Mouse (Mus musculus) brown adipose tissue, adult 24 weeks (tissue): Measurements from ENCODE around the gene Olfr739. TPM values are rescaled to one million over a fixed set of nuclear protein-coding genes. Genes with fewer than 3 reads are reported as not detected.

Experiments
- H3K27ac ChIP-seq: fragments of 200-500 bp; replicated peaks from 2 replicates; pipeline ENCODE4 v1.5.1; 2012; ENCODE audit warnings: low read depth, mild to moderate bottlenecking, low read length
- H3K4me1 ChIP-seq: fragments of 200-500 bp; 2 replicates; pipeline ENCODE4 v1.6.1; 2012; ENCODE audit warnings: low read length, mixed read lengths; ENCODE audit not compliant: control insufficient read depth, insufficient read depth, insufficient read length
- H3K4me3 ChIP-seq: fragments of 200-500 bp; 2 replicates; pipeline ENCODE4 v1.5.1; 2012; ENCODE audit warnings: low read depth, mild to moderate bottlenecking, low read length, moderate library complexity; ENCODE audit not compliant: insufficient read depth
- polyA plus RNA-seq: library from polyadenylated mRNA; stranded (reverse); fragments of >200 nt; gene quantifications from 2 replicates; pipeline ENCODE4 v1.2.4, GENCODE M21; 2012; ENCODE audit not compliant: missing spikeins, insufficient read depth, insufficient read length

Olfr739 gene
- polyA plus RNA-seq: not detected in 2 replicates

DNA sequence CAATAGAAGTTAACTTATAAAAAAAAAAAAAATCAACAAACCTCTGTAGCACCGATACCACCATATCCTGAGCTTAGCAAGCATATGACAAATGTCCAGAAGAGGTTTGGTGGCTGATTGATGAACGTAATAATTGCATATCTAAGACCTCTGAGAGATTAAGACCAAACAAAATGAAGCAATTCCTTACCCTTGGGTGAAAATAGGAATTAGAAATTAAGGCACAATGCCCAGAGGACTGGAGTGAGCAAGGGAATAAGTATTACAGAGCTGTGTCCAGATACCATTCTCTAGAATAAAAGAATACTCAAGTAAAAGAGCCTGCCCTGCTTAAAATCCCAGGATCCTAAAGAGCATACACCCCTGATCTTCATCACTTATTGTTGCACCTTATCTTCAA, at the start of gene Olfr739:
Olfr739 (plus strand) TSS at position 301 of the 400 bp plus-strand sequence.
- no peak within 1 kb of the TSS for H3K27ac ChIP-seq
- H3K4me1 ChIP-seq: no peaks in the 10 kb centered on the region
- H3K4me3 ChIP-seq: no peak within 1 kb of the TSS

DNA sequence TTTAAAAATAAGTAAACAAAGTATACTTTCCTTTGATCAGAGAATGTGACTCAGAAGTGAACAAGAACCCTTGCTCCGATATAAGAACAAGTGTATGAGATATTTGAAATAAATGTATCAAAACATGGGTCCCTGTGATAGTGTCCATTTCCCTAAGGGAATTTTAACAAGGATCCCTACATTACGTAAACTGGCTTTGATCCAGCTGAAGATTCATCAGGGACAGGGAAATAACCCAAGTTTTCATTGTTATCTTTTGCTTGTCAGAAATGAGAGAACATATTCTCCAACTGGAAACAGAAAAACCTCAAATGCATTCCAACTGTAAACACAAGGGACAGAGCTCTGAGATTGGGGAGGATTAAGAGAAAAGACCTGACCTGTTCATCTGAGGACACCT, 37.6 kb upstream of the Olfr739 start, which contains the start of gene Olfr736:
Olfr736 (plus strand) TSS at position 301 of the 400 bp plus-strand sequence.
- Histone ChIP-seq H3K27ac (peak within 1 kb of the TSS; percentile 87), H3K4me3 (peak within 1 kb of the TSS; percentile 44), H3K4me1 (peaks cover 2% of the 10 kb centered on the region; the same call in 1 of the 2 replicates)

- H3K4me3 ChIP-seq: no peak within 1 kb of the TSS
- H3K27ac ChIP-seq: no peak within 1 kb of the TSS
- no peaks in the 10 kb centered on the region for H3K4me1 ChIP-seq
Measured at GRCm38 (mm10) chr14:50407268-50407667, 11.2 kb upstream of the Olfr739 start, which contains the start of gene Olfr738. TSS of gene Olfr738 (plus strand) at chr14:50407568.

GRCm38 (mm10) chr14:50445245-50445644, 26.8 kb downstream of the Olfr739 start, which contains the start of gene Olfr740:
TSS of gene Olfr740 (plus strand) at chr14:50445545.
- Histone ChIP-seq H3K4me1 (no peaks in the 10 kb centered on the region), H3K4me3 (no peak within 1 kb of the TSS), H3K27ac (no peak within 1 kb of the TSS)

DNA sequence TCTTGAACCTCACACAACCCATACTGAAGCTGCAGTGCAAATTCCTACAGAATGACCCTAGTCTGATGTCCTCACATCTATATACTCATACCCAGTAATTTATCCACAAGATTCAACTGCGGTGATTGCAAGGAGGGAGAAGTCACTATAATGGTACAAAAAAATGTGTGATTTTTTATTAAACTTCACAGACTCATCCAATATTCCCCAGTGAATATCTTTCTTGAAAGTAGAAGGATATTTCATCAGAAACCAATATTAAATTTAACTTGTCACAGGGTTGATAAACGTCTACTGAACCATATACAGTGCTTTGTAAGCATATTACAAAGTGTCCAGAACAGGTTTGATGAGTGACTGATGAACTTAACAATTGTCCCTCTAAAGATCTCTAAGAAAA, 54.0 kb downstream of the Olfr739 start, which contains the start of gene Olfr741:
Olfr741 (plus strand) TSS at position 301 of the 400 bp plus-strand sequence.
- H3K27ac ChIP-seq: no peak within 1 kb of the TSS
- no peaks in the 10 kb centered on the region for H3K4me1 ChIP-seq
- no peak within 1 kb of the TSS for H3K4me3 ChIP-seq

Other genes with a start within 250 kb of the Olfr739 start
- gene Olfr730, start 230.4 kb upstream of the Olfr739 start, polyA plus RNA-seq: not detected in 2 replicates
- not detected in 2 replicates for gene Olfr731, start 176.8 kb upstream of the Olfr739 start, polyA plus RNA-seq
- gene Olfr732, start 134.4 kb upstream of the Olfr739 start, polyA plus RNA-seq: not detected in 2 replicates
- not detected in 2 replicates for gene Olfr733, start 117.1 kb upstream of the Olfr739 start, polyA plus RNA-seq
- gene Olfr734, start 91.9 kb upstream of the Olfr739 start, polyA plus RNA-seq: not detected in 2 replicates
- not detected in 2 replicates for gene Olfr735, start 69.8 kb upstream of the Olfr739 start, polyA plus RNA-seq
- gene Tlr11, start 60.7 kb upstream of the Olfr739 start, polyA plus RNA-seq: not detected in 2 replicates
- not detected in 2 replicates for gene Olfr736, start 37.5 kb upstream of the Olfr739 start, polyA plus RNA-seq
- gene Olfr738, start 11.1 kb upstream of the Olfr739 start, polyA plus RNA-seq: not detected in 2 replicates
- not detected in 2 replicates for gene Olfr740, start 26.9 kb downstream of the Olfr739 start, polyA plus RNA-seq
- gene Olfr741, start 54.1 kb downstream of the Olfr739 start, polyA plus RNA-seq: not detected in 2 replicates
- gene Olfr742, start 85.0 kb downstream of the Olfr739 start, polyA plus RNA-seq: not detected in 2 replicates
- not detected in 2 replicates for gene Olfr743, start 103.2 kb downstream of the Olfr739 start, polyA plus RNA-seq
- gene Olfr744, start 196.3 kb downstream of the Olfr739 start, polyA plus RNA-seq: not detected in 2 replicates
- not detected in 2 replicates for gene Olfr745, start 220.8 kb downstream of the Olfr739 start, polyA plus RNA-seq
- not detected in 2 replicates for gene Olfr746, start 228.5 kb downstream of the Olfr739 start, polyA plus RNA-seq